Mouse (Mus musculus): ENCODE measurements around the gene Fam207a. TPM values are rescaled to one million over a fixed set of nuclear protein-coding genes. Genes with fewer than 3 reads are reported as not detected.

The Fam207a gene
- polyA plus RNA-seq, 1 experiment from 2014 or later: 23.3 TPM

GRCm38 (mm10) chr10:77510225-77510982, 5.2 kb downstream of the Fam207a start:
- Histone ChIP-seq H3K27me3 (no peaks in the 10 kb centered on the region), H3K9ac (peak overlapping the region; percentile 35; the same call in 1 of the 2 replicates), H3K27ac (peak overlapping the region; percentile 54), H3K4me1 (replicated peaks) (peaks cover 37% of the 10 kb centered on the region), H3K9me3 (replicated peaks) (no peaks in the 10 kb centered on the region), H3K4me2 (peak overlapping the region; percentile 12), H3K4me3 (replicated peaks) (no peak overlapping the region), H3K36me3 (peaks cover 80% of the 10 kb centered on the region)
- 0 out of 2 replicates have a peak, but pooled peaks have one; percentile 10 for ATAC-seq (ENCODE audit: low read depth)
- 66% methylated on average over 15 of the region's 15 CpGs for WGBS (ENCODE audit: insufficient replicate concordance)
- no peak for DNase-seq

- 53% methylated on average over 12 of the region's 12 CpGs for WGBS (ENCODE audit: insufficient replicate concordance)
- peak overlapping the region; percentile 54 for H3K27ac ChIP-seq
- ATAC-seq (ENCODE audit: low read depth): peak; percentile 66
- H3K9ac ChIP-seq: no peak overlapping the region
- peak; percentile 50 for DNase-seq
- peaks cover 88% of the 10 kb centered on the region for H3K36me3 ChIP-seq
- H3K27me3 ChIP-seq: no peaks in the 10 kb centered on the region
- H3K4me3 ChIP-seq (replicated peaks): no peak overlapping the region
- H3K4me2 ChIP-seq: no peak overlapping the region
- no peaks in the 10 kb centered on the region for H3K9me3 ChIP-seq (replicated peaks)
- peaks cover 31% of the 10 kb centered on the region for H3K4me1 ChIP-seq (replicated peaks)
Measured at GRCm38 (mm10) chr10:77509403-77510187, 6.0 kb downstream of the Fam207a start.

GRCm38 (mm10) chr10:77508744-77509143, 6.8 kb downstream of the Fam207a start:
- no peak overlapping the region for H3K4me3 ChIP-seq (replicated peaks)
- H3K4me2 ChIP-seq: no peak overlapping the region
- WGBS (ENCODE audit: insufficient replicate concordance): 89% methylated on average over 3 of the region's 3 CpGs
- H3K9me3 ChIP-seq (replicated peaks): no peaks in the 10 kb centered on the region
- no peak overlapping the region for H3K9ac ChIP-seq
- H3K27ac ChIP-seq: no peak overlapping the region
- DNase-seq: no peak
- no peaks in the 10 kb centered on the region for H3K27me3 ChIP-seq
- H3K36me3 ChIP-seq: peaks cover 88% of the 10 kb centered on the region
- ATAC-seq (ENCODE audit: low read depth): no peak
- H3K4me1 ChIP-seq (replicated peaks): peaks cover 25% of the 10 kb centered on the region

GRCm38 (mm10) chr10:77507779-77508178, 7.8 kb downstream of the Fam207a start:
- WGBS (ENCODE audit: insufficient replicate concordance): 85% methylated on average over 4 of the region's 4 CpGs
- H3K36me3 ChIP-seq: peaks cover 88% of the 10 kb centered on the region
- no peak overlapping the region for H3K4me2 ChIP-seq

GRCm38 (mm10) chr10:77506961-77507577, 8.5 kb downstream of the Fam207a start:
- peaks cover 25% of the 10 kb centered on the region for H3K4me1 ChIP-seq (replicated peaks)
- 84% methylated on average over 13 of the region's 13 CpGs for WGBS (ENCODE audit: insufficient replicate concordance)
- H3K27ac ChIP-seq: no peak overlapping the region
- no peaks in the 10 kb centered on the region for H3K27me3 ChIP-seq
- no peak overlapping the region for H3K4me2 ChIP-seq
- DNase-seq (no peak), ATAC-seq (ENCODE audit: low read depth) (no peak)
- H3K36me3 ChIP-seq: peaks cover 84% of the 10 kb centered on the region
- H3K9me3 ChIP-seq (replicated peaks): no peaks in the 10 kb centered on the region
- no peak overlapping the region for H3K4me3 ChIP-seq (replicated peaks)
- H3K9ac ChIP-seq: no peak overlapping the region

More at GRCm38 (mm10) chr10:77507779-77508178, 7.8 kb downstream of the Fam207a start:
- H3K9ac ChIP-seq: no peak overlapping the region
- peaks cover 25% of the 10 kb centered on the region for H3K4me1 ChIP-seq (replicated peaks)
- no peak overlapping the region for H3K27ac ChIP-seq
- DNase-seq (no peak), ATAC-seq (ENCODE audit: low read depth) (no peak)
- H3K9me3 ChIP-seq (replicated peaks): no peaks in the 10 kb centered on the region
- H3K27me3 ChIP-seq: no peaks in the 10 kb centered on the region
- no peak overlapping the region for H3K4me3 ChIP-seq (replicated peaks)

DNA sequence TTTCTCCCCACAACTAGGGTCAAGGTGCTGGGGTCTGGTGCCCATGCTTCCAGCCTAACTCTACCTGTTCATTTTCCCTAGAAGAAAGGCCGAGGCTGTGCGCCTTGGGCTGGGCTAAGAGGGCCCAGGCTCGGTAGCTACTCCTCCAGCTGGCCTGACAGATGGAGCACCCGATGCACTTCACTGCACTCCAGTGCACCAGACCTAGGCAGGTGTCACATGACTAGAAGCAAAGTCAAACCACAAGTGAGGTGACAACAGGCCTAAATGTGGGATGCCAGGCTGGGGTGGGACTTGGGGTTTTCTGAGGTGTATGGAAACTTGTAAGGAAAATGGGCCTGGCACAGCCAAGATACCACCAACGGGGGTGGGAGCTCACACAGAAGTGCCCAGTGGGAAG, 9.1 kb downstream of the Fam207a start:
- 80% methylated on average over 5 of the region's 5 CpGs for WGBS (ENCODE audit: insufficient replicate concordance)
- Histone ChIP-seq H3K27ac (no peak overlapping the region), H3K4me3 (replicated peaks) (no peak overlapping the region), H3K36me3 (peaks cover 84% of the 10 kb centered on the region), H3K4me1 (replicated peaks) (peaks cover 22% of the 10 kb centered on the region), H3K27me3 (no peaks in the 10 kb centered on the region), H3K4me2 (no peak overlapping the region), H3K9me3 (replicated peaks) (no peaks in the 10 kb centered on the region), H3K9ac (no peak overlapping the region)
- ATAC-seq (ENCODE audit: low read depth) (no peak), DNase-seq (no peak)

DNA sequence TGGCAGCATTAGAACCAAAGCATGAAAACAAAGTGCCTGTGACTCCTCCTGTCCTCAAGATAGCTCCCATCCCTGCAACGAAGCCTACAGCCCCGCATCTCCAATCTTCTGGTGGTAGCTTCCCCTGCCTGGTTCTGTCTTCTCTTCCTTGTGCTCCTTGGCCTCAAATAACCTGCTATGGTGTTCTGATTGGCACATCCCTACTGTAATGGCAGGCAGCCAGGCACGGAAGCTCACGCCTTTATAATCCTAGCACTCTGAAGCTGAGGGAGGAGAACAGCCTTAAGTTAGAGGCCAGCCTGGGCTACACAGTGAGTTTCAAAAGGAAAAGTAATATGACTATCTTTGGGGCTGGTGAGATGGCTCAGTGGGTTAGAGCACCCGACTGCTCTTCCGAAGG, 11.4 kb downstream of the Fam207a start:
- no peak for DNase-seq
- Histone ChIP-seq H3K4me3 (replicated peaks) (no peak overlapping the region), H3K4me2 (no peak overlapping the region), H3K9ac (no peak overlapping the region), H3K27ac (no peak overlapping the region), H3K4me1 (replicated peaks) (peaks cover 10% of the 10 kb centered on the region), H3K9me3 (replicated peaks) (no peaks in the 10 kb centered on the region), H3K27me3 (no peaks in the 10 kb centered on the region), H3K36me3 (peaks cover 85% of the 10 kb centered on the region)
- WGBS (ENCODE audit: insufficient replicate concordance): 84% methylated on average over 6 of the region's 6 CpGs
- no peak for ATAC-seq (ENCODE audit: low read depth)

DNA sequence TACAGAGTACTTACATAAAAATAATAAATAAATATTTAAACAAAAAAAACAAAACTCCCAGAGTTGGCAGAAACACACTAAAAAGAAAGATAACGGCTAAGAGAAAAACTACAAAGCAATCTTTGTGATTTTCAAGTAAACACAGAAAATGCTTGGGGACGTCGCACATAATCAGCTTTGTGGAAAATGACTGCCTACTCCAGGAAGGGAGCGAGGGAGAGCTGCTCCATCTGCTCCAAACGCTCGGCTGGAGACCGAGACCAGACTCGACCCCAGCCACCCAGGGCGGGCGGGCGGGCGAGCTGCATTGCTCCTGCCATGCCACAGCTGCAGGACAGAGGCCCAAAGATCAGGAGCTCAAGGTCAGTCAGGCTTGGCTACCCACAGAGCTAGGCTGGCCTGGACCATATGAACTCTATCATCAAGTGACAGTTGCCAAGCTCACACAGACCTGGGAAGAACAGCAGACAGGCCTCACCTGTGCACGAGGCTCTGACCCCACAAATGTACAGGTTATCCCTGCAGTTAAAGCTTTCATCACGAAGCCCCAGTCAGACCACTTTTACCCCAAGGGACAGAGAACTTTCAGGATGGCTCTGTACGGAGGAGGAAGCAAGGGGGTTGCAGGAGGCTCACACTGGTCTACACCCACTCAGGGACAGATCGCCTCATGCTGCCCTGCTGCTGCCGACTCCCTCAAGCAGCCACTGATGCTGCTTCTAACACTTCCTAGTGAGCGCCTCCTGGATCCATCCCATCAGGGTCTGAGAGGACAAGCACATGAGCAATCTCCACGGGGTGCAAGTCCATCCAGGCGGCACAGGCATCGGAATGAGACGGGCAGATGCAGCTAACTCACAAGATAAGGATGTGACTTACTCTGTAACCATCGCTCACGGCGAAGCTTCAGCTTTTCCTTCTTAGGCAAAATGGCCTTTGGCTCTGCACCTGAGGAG, 12.3 kb downstream of the Fam207a start:
- no peak overlapping the region for H3K4me3 ChIP-seq (replicated peaks)
- ATAC-seq (ENCODE audit: low read depth) (no peak), DNase-seq (no peak)
- peaks cover 87% of the 10 kb centered on the region for H3K36me3 ChIP-seq
- H3K27ac ChIP-seq: no peak overlapping the region
- no peak overlapping the region for H3K4me2 ChIP-seq
- H3K9ac ChIP-seq: no peak overlapping the region
- H3K4me1 ChIP-seq (replicated peaks): peaks cover 10% of the 10 kb centered on the region
- no peaks in the 10 kb centered on the region for H3K9me3 ChIP-seq (replicated peaks)
- H3K27me3 ChIP-seq: no peaks in the 10 kb centered on the region
- WGBS (ENCODE audit: insufficient replicate concordance): 88% methylated on average over 25 of the region's 25 CpGs

DNA sequence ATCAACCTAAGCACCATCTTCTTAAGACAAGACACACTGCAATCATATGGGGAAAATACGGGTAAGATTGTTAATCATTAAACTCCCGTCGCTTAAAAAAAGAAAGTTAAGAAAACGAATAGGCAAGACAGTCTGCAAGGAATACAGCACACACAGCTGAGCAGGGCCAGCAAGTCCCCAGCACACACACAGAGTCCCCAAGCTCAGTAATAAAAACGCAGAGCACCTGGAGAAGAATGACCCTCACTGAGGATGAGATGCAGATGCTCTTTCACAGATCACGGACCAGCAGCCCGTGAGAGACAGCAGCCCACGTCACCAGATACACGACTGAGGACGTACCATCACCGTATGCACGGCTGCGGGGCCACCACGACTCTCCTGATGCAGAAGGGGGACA, 14.9 kb downstream of the Fam207a start:
- Histone ChIP-seq H3K9me3 (replicated peaks) (no peaks in the 10 kb centered on the region), H3K4me3 (replicated peaks) (no peak overlapping the region), H3K4me2 (no peak overlapping the region), H3K36me3 (peaks cover 87% of the 10 kb centered on the region), H3K4me1 (replicated peaks) (peaks cover 10% of the 10 kb centered on the region), H3K9ac (no peak overlapping the region), H3K27ac (no peak overlapping the region), H3K27me3 (no peaks in the 10 kb centered on the region)
- 76% methylated on average over 14 of the region's 14 CpGs for WGBS (ENCODE audit: insufficient replicate concordance)
- ATAC-seq (ENCODE audit: low read depth) (no peak), DNase-seq (no peak)

DNA sequence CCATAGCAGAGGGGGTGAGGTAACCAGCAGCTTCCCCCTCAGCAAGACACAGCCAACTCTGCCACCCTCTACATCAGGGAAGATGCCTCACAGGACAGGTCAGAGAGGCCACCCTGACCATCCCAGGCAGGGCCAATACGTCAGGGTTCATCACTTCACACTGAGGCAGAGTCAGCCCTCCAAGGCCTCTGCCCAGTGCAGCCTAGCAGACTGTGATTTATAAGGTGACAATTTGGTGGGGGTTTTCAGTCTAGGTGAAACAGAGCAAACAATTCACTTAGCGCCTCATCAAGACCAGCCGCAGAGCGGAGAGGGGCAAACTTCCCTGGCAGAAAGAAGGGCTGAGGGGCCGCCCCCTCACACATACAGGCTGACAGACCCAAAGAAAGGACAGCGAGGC, 17.3 kb downstream of the Fam207a start:
- peaks cover 10% of the 10 kb centered on the region for H3K4me1 ChIP-seq (replicated peaks)
- ATAC-seq (ENCODE audit: low read depth): no peak
- H3K36me3 ChIP-seq: peaks cover 87% of the 10 kb centered on the region
- H3K27ac ChIP-seq: no peak overlapping the region
- DNase-seq: no peak
- no peak overlapping the region for H3K9ac ChIP-seq
- H3K4me3 ChIP-seq (replicated peaks): no peak overlapping the region
- 80% methylated on average over 6 of the region's 6 CpGs for WGBS (ENCODE audit: insufficient replicate concordance)
- H3K9me3 ChIP-seq (replicated peaks): no peaks in the 10 kb centered on the region
- no peaks in the 10 kb centered on the region for H3K27me3 ChIP-seq
- H3K4me2 ChIP-seq: no peak overlapping the region

Data from liver, embryonic 13.5 days (tissue).